Mouse (Mus musculus): ENCODE results near the gene Syne4.

Gene Syne4

DNA sequence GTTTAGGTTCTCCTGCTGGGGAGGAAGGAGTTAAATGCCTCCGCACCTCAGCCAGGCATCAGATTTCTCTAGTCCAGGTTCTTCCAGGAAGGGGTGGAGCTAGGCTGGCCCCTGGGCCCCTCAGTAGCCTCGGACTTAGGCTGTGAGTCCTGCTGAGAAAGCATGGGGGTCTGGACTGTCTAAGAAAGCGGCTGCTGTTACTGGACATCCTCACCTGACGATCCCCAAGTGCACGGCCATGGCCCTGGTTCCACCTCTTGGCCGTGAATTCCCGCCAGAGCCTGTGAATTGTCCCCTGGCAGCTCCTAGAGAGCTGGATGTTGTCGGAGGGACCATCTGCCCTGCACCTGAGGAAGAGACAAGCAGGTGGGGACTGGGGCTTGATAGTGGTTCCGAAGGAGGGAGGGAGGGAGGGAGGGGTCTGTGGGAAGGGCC, at the start of gene Syne4:
Gene Syne4, plus strand, starts transcription at position 87 of the 435 bp plus-strand sequence.
- DNase-seq (ENCODE audit: low spot score): no peak

DNA sequence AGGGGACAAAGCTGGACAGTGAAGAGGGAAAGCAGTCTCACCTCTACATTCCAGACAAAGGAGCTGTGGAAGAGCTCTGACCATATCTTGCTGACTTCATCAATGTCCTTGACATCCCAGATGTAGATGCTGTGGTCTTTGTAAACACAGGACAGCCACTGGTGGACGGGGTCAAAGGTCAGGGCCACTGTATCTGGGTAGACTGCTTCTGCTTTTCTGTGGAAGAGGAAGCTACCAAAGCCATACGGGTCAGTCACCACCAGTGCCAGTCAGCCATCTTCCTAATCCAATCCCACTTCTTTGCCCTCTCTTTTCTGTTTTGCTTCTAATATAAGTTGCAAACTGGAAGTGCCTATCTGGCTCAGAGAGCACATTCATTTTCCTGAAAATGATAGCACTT, 49.6 kb upstream of the Syne4 start:
- DNase-seq (ENCODE audit: low spot score): no peak

DNA sequence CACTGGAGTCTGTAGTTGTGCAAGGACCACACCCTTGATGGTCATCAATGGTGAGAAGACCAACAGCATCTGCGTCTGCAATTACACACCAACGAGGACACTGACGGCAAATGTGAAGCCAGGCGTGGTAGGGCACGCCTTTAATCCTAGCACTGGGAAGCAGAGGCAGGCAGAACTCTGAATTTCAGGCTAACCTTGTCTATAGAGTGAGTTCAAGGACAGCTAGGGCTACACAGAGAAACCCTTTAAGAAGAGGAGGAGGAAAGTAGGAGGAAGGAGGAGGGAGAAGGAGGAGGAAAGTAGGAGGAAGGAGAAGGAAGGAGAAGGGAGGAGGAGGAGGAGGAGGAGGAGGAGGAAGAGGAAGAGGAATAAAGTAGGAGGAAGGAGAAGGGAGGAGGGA, 49.1 kb upstream of the Syne4 start:
- no peak for DNase-seq (ENCODE audit: low spot score)

DNA sequence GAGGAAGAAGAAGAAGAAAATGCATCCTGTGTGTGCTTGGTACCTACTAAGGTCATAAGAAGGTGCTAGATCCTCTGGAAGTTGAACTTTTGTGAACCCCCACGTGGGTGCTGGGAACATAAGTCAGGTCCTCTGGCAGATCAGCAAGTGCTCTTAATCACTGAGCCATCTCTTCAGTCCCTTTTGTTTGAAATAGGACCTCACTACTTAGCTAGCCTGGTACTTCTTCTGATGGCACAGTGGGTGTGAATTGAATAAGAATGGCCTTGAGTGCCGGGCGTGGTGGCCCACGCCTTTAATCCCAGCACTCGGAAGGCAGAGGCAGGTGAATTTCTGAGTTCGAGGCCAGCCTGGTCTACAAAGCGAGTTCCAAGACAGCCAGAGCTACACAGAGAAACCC, 48.7 kb upstream of the Syne4 start:
- DNase-seq (ENCODE audit: low spot score): no peak

DNA sequence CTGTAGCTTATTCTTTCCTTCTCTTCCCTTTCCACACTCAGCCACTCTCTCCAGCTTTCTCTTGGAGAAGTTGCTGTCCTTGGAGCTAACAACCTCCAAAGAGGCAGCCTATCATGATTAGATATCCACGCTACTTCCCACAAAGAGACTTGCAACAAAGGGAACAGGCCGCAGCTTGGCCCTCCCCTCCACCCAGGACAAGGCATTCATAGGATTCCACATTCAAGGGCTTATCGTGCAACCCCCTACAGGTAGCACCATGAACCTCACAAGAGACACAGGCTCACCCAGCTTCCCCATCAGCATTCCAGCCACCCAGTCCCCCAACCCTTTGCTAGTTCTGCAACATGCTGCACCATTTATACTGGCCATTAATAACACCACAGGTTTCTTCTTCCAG, 47.8 kb upstream of the Syne4 start:
- no peak for DNase-seq (ENCODE audit: low spot score)

DNA sequence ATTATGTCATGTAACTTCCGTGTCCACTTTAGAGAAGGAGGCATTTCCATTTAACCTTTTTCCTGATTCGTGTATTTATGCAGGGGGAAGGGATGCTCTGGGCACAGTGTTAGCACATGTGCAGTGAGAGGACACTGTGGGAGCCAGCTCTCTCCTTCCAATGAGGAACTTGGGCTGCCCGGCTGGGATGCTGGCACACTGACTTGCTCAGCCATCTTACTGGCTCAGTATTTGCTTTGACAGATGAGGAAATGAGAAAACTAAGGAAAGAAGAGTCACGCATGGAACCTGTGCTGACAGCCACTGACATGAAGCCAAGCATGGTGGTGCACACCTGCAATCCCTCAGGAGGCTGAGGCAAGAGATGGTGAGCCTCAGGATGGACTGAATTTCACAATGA, 45.0 kb upstream of the Syne4 start:
- DNase-seq (ENCODE audit: low spot score): no peak

DNA sequence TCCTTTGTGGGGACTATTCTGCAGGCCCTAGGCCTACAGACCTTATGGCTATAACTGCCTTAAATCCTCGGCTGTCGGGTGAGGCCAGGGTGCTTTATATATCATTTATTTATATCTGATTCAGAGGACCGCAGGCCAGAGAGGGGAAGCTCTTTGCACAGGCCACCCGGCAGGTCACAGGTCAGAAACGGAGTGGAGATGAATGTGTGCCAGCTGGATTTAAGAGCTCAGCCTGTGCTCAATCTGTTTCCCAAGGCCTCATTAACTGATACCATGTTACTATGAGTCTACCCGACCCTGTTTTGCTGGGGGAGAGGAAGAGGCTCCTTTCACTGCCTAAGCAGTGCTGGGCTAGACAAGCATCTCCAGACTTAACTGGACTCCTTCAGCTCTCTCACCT, 40.2 kb upstream of the Syne4 start:
- no peak for DNase-seq (ENCODE audit: low spot score)

DNA sequence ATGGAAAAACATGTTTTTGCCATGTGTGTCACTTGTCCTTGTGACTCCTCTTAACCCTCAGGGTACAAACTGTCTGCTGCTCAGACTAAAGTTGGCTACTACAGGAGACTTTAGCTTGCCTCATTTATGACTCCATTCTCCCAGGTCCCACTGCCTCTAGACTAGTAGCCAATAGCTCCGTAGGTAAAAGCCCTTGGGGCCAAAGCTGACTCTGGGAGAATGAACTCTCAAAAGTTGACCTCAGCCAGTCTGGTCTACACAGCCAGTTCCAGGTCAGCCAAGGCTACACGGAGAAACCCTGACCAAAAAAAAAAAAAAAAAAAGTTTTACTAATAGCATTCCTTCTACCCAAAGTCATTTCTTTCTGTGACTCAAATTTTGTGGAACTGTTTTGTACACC, 35.7 kb upstream of the Syne4 start:
- DNase-seq (ENCODE audit: low spot score): no peak

DNA sequence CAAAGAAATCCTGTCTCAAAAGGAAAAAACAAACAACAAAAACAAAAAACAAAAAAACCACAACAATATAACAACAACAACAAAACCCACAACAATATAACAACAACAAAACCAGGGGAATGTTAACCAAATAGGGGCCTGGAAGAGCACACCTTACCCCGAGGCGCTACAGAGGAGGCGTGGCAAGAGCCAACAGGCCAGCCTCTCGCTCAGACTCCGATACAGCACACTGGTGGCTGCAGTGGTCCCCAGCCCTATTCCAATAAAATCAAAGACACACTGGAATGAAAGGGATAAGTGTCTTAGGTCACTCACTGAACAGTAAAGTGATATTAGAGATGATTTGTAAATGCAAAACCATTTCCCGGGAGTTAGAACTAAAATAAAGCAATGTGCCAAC, 35.1 kb upstream of the Syne4 start:
- no peak for DNase-seq (ENCODE audit: low spot score)

DNA sequence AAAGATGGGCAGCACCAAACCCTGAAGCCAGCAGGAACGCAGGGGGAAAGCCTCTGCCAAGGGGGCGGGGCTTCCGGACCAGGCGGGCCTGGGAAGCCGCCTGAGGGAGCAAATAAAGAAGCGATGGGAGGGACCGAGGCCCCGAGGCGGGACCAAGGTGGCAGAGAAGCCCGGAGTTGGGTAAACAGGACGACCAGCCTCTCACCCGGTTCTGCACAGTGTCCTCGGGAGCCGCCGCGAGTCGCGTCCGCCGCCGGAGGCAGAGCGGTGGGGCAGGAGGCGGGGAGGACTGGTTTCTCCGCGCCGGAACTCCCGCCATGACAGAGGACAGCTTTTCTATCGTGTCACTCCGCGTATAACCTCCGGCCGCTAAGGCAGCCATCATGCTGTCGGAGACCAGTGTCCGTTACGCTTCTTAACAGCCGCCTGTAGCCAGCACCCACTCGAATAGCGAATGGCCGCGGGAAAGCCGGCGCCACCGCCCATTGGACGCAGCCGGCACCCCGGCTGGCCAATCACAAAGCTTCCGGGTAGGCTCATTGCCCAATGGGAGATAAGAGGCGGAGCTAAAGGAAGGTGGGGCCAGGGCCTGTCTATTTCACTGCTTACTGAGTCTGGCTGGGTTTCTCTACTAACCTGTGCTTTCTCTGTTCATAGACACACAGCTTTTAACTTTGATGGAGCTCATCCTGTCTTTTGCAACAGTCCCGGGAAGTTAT, 34.5 kb upstream of the Syne4 start, which contains the start of the genes Thap8 and Wdr62:
Gene Thap8, plus strand, starts transcription at position 144 of the 719 bp plus-strand sequence.
Gene Wdr62, minus strand, starts transcription at position 469 of the 719 bp plus-strand sequence.
- peak; percentile 82 for DNase-seq (ENCODE audit: low spot score)

DNA sequence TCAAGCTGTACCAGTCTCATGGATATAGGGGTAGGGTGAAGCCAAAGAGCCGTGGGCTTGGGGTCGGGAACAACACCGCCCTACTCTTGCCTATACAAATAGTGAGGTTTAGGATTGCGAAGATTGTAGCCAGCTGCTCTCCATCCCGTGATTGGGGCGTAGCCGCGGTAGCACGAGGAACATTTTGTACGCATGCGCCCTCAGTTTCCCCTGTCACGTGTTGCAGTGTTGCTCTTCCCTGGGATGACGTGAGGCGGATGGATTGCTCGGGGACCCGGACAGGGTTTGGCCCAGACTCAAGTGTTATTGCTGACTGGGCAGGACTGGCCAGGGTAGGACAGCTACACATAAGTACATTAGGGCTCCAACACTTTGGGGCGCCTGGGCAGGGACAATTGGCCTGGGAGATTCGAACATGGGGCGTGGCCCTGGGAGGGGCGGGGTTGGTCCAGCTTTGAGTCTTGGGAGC, 33.9 kb upstream of the Syne4 start:
- peak; percentile 86 for DNase-seq (ENCODE audit: low spot score)

DNA sequence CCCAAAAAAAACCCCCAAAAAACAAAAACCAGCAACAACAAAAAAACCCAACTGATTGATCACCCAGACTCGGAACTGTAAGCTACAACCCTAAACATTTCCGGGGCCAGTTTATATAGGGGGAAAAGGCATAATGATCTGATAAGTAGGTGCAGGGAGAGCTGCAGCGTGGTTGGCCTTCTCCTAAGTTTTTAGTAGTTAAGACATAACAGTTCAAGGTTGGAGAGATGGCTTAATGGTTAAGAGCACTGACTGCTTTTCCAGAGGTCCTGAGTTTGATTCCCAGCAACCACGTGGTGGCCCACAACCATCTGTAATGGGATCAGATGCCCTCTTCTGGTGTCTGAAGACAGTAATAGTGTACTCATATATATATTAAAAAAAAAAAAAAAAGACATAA, 33.1 kb upstream of the Syne4 start:
- no peak for DNase-seq (ENCODE audit: low spot score)

DNA sequence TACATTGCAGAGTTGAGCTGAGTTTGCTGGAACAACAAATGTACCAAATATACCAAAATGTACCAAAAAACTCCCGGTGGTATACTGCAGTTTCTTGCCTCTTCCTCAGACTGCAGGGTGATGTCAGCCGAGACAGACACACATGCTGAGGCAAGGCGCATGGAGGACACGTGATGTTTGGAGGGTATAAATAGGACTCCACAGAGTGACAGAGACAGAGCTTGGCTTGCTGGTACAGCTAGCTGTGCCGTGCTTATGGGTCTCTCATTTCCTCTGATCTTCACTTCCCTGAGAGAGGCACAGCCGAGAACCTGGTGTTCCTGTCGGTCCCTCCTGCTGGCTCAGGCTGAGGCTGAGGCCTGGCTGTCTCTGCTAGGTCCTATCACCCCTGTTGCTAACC, 31.9 kb upstream of the Syne4 start:
- no peak for DNase-seq (ENCODE audit: low spot score)

DNA sequence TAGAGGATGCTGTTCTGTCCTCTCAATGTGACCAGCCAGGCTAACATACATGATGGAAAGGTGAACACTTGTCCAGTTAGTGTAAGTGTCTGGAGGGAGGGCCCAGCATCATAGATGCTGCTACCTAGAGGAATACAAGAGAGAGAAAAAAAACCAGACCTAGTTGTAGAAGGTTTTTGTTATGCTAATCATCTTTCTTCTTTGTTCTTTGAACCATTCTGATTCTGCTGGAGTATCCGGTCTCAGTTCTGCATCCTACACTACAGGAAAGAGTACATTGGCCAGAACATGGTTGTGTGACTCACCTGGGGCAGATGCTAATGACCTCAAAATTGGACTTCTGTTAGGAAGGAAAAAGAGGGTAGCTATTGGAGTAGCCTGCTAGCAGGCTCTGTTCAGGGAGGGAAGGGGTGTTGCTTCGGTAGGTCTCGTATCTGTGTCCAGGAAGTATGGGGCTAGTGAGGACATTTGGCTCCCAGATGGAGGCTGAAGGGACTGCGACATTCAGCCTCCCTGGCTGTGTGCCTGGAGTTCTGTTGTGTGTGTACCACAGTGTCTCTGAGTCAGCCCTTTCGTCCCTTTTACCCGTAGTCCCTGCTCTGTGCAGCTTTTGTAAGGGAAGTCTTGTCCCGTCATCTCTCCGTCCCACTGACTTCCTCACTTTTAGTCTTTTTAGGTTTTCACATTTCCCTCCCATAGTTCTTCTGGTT, 27.8 kb upstream of the Syne4 start:
- no peak for DNase-seq (ENCODE audit: low spot score)

DNA sequence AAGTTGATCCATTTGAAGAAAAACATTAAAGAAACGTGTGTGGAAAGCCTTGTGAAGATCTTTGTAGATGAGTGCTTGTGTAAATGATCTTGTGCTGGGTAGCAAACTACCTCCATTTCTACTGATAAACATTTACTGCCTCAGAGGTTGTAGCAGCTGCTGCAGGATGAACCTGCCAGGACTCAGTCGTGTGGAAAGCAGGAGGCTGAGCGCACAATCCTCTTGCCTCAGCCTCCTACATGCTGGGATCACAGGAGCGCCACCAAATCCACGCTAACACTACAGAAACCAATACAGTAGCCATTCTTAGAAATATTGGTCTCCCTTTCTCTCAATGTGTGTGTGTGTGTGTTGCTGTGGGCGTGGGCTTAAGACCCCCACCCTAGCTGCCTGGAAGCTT, 26.6 kb upstream of the Syne4 start:
- DNase-seq (ENCODE audit: low spot score): no peak

DNA sequence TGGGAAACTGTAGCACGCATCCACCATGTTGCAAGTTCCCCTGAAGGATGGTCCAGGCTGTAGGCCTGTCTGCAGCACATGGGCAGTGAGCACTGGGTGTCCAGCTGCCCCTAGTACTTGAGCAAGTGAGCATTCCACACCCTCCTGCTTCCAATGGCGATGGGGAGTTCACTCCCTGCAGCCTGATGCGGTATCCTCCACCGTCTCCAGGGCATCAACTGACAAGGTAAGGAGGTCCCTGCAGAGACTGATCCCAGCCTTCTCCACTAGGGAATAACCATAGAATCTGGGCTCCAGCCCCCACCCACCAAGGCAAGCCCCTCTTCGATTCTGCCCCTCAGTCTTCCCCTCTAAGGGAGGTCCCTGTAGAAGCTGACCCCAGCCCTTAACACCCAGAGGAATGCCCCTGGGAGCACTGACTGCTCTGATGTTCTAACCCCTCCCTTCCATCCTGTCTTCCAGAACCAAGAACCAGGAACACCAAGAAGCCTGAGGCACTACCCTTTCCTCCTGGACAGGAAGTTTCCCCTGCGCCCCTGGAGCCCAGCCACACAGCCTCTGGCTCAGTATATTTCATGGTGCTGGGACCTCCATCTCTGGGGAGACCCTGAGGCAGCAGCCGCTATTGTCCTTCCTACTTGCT, 25.4 kb upstream of the Syne4 start:
- DNase-seq (ENCODE audit: low spot score): no peak

DNA sequence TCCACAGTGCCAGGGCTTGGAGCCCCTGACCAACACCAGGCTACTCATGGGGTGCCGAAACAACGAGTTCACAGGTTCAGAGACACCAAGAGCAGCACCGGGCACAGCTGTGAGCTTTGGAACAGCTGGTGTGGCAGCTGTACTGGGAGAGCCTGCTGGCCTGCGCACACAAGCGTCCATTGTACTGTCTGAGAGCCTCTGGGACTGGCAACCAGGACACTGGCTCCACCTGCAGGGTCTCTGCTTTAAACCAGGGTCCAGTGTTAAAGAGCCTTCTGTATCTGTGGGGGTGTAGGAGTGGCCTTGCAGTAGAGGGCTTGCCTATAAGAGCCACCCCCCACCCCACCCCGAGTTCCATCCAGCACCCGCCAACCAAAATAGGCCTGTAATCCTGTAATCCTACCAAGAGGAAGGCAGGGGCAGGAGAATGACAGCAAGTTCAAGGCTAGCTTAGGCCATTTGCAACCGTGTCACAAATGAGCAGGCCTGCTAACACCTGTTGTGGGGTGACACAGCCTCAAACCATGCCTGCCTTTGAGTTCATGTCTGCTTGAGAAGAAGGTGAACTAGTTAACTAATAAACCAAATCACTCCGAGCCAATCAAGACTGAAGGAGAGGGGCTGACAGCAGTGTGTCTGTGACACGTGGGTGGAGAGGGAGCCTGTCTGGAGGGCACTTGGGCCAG, 24.8 kb upstream of the Syne4 start:
- DNase-seq (ENCODE audit: low spot score): no peak

DNA sequence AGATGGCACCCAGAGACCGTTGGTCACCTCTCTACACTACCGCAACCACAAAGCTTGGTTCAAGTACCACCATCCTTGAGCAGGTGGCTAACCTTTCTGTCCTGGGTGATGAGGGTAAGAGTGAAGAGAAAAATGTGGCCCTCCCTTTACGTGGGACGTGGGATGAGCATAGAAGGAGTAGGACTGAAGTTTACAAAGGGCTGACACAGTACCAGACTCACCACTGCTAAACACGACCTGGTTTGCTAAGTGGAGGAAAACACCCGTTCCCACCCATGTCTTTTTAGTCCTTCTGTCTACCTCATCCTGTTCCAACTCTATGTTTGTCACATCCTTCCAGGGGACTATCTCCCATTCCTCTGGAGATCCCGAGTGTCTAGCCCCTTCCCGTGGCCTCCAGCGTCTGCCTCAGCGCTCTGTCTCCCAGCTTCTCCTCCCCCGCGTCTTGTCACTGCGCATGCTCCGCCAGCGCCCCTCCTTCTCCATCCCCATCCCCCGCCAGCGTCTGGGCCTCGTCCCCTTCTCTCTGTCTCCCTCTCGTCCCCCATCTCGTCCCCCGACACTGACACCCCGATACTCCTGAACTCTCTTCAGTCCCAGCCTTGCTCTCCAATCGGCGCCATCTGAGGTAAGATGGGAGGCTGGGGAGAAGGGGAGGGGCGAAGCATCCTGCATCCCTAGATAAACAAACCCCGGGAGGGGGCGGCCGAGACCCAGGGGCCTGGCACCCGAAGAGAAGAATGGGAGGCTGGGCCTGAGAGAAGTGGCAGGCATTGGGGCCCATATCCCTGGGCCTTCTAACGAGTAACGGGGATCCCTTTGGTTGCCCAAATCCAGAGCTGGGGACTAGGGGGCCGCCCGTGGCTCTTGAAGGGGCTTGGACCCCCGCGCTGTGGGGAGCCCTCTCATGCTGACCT, 23.1 kb upstream of the Syne4 start, which contains the start of gene Clip3:
Gene Clip3, plus strand, starts transcription at position 514 of the 917 bp plus-strand sequence.
- peak; percentile 81 for DNase-seq (ENCODE audit: low spot score)

DNA sequence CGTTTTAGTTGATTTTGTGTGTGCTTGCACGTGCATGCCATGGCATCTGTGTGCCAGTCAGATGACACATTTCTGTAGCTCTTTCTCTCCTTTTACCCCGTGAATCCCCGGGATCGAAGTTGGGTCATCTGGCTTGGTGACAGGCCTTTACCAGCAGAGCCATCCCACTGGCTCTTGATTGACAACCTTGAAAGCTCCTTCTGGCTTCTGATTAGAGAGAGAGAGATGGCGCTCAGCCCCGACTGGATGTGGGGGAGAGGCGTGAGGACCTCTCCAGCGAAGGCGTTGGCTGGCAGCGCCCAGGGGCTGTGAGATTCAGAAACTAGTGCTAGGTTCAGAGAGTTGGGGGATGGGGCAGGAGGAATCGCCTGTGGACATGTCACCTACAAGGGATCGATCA, 20.8 kb upstream of the Syne4 start:
- DNase-seq (ENCODE audit: low spot score): no peak

DNA sequence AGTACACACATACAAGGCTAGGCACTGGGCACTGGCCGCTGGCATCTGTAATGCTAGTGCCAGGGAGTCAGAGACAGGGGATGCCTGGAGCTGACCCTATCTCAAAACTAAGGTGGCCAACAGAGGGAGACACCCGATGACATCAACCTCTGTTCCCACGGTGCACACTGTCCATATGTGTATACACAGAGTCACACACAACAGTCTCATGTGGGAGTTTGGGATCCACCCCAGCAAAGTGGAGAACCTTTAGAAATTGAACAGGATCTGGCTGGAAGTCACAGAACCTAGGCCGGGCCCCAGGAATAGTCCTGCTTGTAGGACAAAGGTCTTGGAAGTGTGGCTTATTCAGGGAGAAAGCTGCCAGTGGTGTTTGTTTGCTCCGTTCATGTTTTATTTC, 20.3 kb upstream of the Syne4 start:
- DNase-seq (ENCODE audit: low spot score): no peak

DNA sequence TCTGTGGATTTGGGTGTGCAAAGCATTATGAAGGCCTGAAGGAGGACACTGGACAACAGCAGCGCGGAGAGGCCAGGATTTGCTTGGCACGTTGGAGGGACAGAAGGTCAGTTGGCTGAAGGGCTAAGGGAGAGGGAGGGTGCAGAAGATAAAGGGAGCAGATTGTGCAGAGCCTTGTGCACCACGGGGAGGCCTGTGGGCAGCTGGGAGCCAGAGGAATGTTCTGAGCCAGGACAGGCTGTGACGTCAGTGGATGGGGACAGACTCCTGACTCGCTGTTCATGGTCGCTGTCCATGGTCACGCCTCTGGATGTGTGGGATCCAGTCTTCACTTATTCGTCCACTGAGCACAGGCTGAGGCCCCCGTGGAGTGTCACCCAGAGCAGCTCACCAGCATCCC, 19.5 kb upstream of the Syne4 start:
- no peak for DNase-seq (ENCODE audit: low spot score)

All from layer of hippocampus, adult 9-10 months (tissue).